Mouse (Mus musculus): Measurements from ENCODE around the gene Brix1.

The Brix1 gene

GRCm38 (mm10) chr15:10442275-10442674, 43.5 kb downstream of the Brix1 start:
- no peak for DNase-seq

DNA sequence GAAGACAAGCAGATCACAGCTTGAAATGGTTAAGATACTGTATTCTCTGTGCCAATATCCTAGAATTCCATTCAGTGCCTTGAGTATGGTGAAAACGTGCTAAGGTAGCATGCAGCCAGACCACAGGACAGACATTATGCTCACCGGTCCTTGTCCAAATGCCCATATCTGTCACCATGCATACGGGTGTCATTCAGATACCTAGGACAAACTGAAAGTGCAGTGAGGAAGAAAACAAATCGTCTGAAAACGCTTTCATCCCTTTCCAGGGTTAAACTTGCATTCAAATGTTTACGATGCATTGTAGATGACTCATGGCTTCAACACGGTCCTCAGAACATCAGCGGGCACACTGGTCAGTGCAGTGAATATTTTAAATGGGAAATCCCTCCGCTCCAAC, 44.3 kb downstream of the Brix1 start:
- DNase-seq = no peak

DNA sequence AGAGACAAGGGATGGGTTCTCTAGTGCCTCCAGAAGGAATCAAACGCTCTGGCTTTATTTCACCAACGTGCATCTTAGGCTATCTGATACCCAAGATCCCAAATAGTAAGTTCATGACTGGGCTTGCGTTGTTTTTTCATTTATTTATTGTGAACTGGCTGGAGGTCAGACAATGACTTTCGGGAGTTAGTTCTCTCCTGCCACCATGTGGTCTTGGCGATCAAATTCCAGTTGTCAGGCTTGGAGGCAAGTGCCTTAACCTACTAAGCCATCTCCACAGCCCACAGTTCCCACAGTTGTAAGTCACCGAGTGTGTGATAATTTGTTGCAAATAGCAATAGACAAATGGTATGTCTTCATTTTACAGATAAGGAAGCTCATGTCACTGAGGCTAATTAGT, 45.8 kb downstream of the Brix1 start:
- DNase-seq = no peak

DNA sequence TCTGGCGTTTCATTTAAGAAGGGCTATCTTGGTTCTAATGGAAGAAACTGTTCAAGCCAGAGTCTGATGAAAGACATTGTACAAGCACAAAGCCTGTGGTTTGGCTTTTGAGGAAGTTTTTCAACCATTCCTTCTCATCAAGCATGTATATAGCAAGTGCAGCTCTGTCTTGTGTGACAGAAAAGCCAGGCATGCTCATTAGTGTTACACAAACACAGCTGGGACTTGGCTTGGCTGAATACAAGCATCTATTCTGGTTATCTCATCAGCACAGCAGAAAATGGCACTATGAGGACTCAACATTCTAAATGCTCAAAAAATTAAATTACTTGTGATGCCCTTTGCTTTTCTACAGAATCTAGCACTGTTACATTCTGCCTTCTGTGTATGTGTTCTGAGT, 48.9 kb downstream of the Brix1 start:
- no peak for DNase-seq

DNA sequence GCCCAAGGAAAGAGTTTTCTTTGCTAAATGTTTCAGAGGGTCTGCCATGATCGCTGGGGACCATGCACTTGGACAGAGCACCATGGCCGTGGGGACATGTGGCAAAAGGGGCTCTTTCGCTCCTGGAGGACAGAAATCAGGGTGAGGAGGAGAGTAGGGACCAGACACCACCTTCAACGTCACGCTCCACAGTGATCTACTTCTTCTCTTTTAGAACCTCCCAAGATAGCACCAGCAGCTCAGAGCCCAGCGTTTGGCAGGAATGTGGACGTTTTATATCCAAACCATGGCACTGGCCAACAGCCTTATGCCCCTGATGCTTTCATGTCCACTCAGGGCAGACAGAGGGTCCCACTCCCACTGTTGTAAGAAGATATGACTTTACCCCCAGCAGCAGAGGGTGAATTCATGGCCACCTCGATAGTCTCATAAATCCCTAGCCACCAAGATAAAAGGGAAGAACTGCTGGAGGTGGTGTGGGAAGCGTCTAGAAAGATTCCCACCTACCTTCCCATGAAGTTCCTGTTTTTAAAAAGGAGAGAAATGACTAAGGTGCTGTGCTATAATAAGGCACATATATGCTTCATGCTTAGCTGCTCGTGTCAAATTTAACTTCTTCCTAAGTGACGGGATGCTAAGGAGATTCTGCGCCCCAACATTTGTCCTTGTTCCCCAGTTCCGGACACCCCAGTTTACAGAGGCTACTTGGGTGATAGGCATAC, 59.0 kb downstream of the Brix1 start:
- DNase-seq = no peak

DNA sequence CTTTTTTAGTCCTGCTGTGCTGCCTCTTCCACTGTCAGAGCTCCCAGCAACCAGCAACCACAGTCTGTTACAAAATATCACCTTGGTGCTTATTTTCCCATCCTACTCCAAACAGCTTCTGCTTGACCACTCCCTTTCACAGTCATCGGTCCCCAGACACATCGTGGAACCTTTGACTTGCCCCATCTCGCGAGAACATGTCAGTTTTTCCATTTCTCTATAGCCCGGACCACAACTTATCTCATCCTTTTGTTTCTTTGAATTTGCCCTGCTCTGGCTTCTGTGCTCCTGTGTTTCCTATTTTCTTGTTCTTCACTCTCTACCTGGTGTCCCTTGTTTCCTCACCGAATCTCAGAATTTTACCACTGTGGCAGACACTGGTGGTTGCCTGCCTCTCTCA, 59.6 kb downstream of the Brix1 start:
- DNase-seq = no peak

All from thymus, adult 18-20 months (tissue).